Mouse (Mus musculus) left cerebral cortex, postnatal 14 days (tissue): ENCODE measurements around the gene Mast3. TPM values are rescaled to one million over a fixed set of nuclear protein-coding genes. Genes with fewer than 3 reads are reported as not detected.

Experiments used
- DNase-seq, 2 experiments: peaks; one replicate each; pipeline ENCODE4 v3.0.0; 2021 to 2022; ENCODE audit warnings: low spot score in 2 of 2, mixed read lengths in 1 of 2
- intact Hi-C: fragments of 180-260 bp; cut with DNase I; formaldehyde crosslinking; loops from one replicate; pipeline ENCODE4 v1.15.1; 2025
- total RNA-seq, 2 experiments: library from RNA; stranded (reverse); gene quantifications; 2 replicates each; pipeline ENCODE4 v1.2.3; 2021

Gene Mast3
- total RNA-seq, 2 experiments from 2014 or later, result 176 to 185 TPM

DNA sequence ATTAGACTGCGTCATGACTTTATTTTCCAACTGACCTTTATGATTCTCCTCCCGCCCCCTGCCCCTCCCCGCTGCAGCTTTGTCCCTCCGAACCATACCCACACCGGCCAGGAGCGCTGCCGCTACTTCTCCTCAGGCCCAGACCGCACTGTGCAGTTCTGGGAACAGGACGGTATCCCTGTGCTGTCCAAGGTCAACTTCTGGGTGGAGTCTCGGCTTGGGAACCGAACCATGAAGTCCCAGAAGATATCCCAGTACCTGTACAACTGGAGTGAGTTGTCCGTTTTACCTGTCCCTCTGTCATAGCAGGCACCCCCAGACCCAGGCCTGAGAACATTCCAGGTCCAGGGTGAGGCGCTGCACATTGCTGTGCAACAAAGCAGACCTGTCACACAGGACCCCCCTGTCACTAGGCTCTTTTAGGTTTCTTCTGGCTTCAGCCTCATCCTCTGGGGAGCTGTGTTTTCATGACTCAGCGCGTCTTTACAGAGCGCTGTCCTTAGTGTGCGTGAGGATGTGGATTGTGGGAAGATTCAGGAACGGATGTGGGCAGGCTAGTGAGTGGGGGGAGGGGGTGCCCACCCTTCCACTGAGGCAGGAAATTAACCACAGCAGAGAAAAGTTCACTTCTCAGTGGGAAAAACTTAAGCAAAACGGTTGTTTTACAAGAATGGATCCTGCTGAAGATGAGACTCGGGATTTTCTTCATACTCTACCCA lies 6.3 kb upstream of the Mast3 start:
- DNase-seq, result no peak
- intact Hi-C loops, result no loop called here

DNA sequence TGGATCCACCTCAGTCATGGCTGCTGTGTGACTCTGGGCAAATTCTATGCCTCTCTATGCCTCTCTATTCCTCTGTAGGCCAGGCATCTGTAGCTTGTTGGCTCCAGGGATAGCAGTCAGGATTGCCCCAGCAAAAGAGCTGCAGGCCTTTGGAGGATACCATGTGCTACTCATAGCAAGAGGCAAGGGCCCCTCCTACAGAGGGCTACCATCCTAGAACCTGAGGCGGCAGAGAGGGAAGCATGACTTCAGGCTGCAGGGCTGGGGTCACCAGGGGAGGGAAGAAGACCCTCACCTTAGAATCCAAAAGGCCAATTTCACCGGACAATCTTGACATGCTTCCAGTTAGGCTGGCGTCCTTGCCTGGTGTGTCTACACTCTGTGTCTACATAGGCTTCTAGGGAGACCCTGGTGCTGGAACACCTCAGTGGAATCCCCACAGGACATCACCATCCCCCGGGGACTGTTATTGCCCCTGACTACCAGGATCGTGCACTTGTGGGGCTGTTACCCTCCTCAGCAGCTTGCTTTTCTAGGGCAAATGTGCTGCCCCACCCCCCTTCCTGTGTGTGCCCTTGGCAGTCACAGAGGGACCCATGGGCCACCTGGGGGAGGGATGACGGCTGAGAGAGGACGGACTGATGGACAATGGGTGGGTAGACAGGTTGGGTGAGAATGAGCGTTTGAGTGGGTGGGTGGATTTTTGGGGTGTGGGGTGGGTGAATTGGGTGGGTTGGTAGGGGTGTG lies 4.3 kb upstream of the Mast3 start:
- DNase-seq, result no peak
- intact Hi-C loops, result no loop called here

DNA sequence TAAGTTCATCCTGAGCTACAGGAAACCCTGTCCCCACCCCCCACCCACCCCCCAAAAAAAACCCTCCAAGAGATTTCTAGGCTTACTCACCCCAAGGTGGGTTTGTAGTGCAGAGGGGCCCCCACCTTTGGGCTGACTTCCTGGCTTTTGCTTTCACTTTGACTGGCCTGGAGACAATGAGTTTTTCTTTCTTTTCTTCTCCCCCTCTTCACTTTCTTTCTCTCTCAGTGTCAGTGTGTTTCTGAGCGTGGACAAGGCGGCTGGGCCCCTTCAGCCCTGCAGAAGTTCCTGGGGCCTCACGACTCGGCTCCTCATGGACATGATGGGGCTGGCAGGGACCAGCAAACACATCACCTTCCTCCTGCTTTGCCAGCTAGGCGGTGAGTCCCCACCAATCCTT lies 3.4 kb upstream of the Mast3 start, which contains the start of gene Il12rb1:
Il12rb1 (plus strand) TSS at position 211 of the 400 bp plus-strand sequence.
- intact Hi-C loops, result no loop called here
- no peak for DNase-seq

DNA sequence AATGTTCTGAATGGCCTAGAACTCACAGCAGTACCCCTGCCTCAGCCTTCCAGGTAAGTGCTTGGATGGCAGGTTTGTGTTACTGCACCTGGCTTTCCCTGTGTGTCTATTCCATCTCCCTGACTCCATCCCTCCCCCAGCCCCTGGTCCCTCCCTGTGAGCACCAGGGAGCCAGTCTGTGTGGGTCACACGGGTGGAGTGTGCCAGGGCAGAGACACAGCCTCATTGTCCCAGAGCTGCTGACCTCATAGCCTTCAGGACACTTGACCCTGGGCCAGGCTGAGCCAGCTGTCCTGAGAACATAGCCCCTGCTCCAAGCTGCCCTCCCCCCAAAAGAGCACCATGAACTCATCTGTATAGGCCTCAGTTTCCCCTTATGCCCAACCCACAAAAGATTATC lies 2.5 kb upstream of the Mast3 start:
- intact Hi-C loops, result no loop called here
- DNase-seq, result no peak

DNA sequence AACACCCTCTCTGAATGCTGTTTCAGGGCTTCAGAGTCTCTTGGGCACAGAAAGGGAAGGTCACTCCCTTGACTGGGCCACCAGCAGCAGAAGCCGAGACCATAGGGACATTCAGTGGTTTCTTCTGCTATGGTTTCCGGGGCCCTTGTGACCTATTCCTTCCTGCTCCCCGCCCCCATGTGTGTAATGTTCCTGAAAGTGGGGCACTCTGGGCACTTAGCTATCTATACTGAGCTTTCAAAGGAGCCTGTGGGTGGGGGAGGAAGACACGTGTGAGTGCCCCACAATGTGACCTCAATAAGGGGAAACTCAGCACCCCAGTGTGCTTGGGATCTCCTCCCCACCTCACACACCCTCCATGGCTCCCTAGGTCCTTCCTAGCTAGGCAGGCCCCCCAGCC lies 1.7 kb upstream of the Mast3 start:
- DNase-seq, result no peak
- intact Hi-C loops, result no loop called here

DNA sequence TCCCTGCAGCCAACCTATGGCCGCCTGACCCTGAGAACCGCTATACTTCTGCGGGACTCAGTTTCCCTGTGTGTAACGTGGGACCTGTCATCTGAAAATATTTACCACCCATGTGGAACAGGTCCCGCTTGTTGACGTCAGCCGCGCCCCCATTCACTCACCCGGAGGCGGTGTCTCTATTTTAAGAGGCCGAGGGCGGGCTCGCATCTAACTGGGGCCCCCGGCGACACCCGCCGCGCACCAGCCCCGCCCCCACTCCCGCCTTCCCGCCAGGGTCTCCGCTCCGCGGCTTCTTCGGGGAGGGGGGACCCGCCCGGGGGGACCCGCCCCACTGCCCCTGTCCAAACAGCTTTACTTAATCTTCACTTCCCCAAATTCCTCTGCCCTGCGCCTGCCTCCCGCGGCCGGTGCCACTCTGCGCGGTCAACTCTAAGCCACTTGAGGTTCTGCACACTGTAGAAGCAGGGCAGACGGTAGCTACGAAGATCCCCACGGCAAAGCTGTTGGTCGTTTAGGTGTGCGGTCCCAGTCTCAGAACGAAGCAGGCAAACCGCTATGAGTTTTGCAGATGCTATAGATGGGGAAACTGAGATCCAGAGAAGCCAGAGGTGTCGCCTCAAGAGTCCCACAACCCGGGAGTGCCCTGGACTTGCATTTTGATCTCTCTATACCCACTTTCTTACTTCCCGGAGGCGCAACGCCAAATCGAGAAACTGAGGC lies 933 bp downstream of the Mast3 start:
- DNase-seq, result peak in 1 of 2 experiments; percentile 75
- intact Hi-C loops, result no loop called here

DNA sequence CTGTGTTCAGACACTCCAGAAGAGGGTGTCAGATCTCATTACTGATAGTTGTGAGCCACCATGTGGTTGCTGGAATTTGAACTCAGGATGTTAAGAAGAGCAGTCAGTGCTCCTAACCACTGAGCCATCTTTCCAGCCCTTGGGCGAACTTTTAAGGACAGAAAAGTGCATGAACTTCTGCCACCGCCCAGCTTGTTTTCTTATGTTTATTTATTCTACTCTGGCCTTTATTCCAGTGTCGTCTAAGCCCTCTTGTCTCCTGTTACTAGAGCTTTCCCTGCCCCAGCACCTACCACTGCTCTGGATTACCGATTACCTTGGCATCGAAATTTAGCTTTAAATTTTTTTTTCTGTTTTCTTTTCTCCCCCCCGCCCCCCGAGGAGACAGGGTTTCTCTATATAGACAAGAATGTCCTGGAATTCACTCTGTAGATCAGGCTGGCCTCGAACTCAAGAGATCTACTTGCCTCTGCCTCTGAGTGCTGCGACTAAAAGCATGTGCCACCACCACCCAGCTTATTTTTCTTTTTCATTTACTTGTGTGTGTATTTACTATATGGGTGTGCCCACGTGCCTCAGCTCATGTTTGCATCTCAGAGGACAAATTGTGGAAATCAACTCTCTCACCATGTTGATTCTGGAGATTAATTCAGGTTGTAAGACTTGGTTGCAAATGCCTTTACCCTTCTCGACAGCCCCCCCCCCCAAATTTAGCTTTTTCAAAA lies 1.9 kb downstream of the Mast3 start:
- intact Hi-C loops, result no loop called here
- no peak for DNase-seq

DNA sequence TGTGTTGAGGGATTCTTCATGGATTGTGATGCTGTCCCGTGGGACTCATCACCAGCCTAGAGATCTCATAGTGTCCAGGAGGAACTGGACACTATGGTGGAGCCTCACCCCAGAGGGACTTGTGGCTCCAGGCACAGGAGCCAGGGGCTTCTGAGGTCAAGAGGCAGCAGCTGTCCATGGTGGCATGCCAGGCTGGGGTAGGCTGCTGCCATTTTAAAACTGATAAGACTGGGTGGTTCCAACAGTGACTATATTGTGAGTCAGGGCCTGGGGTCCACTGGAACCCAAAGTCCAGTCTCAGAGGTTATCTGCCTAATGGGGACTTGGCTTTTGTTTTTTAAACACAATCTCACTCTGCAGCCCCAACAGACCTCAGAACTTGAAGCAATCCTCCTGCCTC lies 3.0 kb downstream of the Mast3 start:
- DNase-seq, result no peak
- intact Hi-C loops, result no loop called here

DNA sequence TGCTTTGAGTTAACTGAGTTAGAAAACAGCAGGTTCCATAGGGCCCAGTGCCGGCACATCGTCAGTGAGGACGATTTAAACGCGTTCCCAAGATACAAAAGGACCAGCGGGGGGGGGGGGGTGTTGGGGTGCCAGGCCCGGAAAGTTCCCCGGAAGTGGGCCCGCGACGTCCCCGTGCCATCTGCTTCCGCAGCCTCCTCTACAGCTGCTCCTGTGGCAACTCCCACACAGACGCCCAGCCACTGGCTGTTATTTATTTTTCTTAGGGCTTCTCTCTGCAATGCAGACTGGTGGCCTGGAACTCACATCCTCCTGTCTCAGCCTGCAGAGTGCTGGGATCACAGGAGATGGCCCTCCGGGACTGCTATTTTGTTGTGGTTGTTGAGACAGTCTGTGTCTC lies 3.7 kb downstream of the Mast3 start:
- DNase-seq, result peak; percentile 77 to 79
- intact Hi-C loops, result no loop called here

DNA sequence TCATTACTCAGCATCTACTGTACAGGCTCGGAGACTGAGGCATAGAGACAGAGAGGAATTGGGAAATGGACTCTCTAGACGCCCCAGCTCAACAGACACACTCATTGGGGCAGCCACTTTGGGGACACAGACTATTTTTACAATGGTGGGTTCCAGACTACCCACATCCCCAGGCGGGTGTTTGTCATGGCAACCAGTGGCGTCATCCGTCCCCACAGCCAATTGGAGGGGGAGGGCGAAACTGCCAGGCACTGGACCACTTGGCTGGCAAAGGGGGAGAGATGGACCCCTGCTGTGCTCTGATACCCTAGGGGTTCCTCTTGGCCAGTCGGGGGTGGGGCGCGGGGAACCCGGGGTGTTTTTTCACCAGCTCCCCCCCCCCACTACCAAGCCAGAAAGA lies 4.2 kb downstream of the Mast3 start:
- DNase-seq, result peak; percentile 70 to 76
- intact Hi-C loops, result no loop called here

DNA sequence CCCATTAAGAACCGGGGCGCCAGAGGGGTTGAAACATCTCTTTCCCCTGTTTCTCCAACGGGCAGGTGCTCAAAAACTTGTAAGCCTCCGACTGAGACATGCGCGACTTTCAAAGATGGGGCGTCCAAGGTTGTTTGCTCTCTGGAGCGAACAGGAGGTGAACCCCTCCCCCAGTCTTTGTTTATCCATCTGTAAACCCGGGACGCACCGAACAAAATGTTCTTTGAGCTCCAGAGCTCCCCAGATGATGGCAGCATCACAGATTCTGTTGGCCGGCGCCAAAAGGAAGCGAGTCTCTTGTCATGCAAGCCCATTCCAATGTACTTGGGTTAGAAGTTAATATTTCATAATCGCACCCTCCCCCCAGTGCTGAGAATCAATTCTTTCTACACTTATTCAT lies 6.6 kb downstream of the Mast3 start:
- peak in 1 of 2 experiments; percentile 83 for DNase-seq
- intact Hi-C loops, result no loop called here

DNA sequence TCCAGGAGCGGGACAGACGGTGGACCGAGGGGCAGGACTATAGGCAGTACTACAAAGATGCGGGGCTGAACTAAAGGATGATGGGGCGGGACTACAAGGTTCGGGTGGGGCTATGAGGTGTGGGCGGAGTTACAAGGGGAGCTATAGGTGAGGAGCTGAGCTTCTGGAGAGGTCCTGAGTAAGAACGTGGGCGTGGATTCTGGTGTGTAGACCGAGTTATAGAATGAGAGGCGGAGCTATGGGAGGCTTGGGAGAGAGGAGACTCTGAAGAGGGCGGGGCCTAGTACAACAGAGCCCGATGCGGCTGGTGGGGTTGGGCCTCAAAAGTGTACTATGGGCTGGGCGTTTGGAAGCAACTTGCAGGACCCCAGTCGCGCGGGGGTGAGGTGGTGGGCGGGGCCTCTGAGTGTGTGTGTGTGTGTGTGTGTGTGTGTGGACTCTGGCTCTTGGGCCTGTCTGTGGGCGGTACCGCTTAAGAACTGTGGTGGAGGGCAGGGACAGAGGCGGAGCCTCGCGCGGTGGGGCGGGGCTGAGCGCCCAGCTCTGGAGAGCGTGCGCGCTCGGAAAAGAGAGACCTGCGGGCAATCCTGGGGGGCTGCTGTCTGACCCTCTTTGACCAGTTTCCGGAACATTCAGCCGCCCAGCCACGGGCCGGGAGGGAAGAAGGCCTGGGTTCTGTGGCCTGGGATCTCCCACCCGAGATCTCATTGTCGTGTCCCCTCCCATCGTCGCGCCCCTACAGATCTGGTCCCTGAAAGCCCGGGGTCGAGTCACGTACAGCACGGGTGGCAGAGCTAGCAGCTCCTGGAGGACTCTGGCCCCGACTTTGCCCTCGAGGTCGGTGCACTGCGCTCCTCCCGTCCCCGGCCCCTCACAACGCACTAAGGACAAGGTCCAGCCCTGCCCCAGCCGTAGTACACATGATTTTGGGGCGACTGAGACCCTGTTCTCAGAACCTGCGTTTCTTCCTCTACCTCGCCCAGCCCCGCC lies 7.5 kb downstream of the Mast3 start:
- DNase-seq, result peak; percentile 88 to 92
- intact Hi-C loops, result no loop called here

DNA sequence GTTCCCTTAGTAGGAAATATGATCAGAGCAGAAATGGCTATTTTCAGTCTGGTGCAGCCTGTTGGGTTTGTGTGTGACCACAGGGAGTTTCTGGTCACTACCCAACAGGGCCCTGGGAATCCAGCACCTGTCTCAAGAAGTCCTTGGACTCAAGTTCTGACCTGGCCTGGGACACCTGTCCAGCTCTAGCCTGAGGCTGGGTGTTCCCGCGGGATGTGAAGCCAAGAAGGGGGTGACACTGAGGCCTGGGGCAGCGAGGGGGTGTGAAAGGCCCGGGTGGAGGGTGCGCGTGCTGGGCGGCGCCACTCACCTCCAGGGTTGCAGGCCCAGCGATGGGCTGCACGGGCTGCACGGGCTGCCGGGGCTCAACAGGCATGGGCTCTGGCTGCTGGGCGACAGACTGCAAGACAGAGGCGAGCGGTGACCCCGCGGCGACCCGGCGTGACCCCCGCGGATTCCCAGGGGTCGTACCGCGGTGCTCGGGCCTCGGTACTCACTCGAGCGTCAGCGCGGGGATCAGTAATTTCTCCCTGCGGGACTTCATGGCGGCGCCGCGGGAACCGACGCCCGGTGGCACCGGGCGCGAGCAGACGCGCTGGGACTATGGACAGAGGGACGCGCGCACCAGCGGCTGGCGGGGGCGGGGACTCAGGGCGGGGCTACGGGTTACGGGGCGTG lies 8.3 kb downstream of the Mast3 start:
- intact Hi-C loops, result no loop called here
- DNase-seq, result no peak

DNA sequence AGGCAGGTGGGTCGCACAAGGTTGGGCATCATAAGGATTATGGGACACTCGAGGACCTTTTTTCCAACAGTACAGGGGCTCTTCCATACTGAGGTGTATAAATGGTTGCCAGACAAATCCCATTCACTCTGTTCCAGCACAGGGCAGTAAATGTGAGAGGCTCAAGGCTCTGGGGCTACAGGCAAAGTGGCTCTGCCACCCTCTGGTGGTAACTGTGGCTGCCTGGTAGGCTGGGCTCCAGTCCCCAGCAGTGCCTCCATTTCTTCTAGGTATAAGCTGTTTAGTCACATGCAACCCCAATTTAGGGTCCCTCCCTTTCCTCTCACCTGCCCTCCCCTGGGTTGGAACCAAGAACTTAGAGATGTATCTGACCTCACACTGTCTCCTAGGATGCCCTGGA lies 9.5 kb downstream of the Mast3 start:
- no peak for DNase-seq
- intact Hi-C loops, result no loop called here

DNA sequence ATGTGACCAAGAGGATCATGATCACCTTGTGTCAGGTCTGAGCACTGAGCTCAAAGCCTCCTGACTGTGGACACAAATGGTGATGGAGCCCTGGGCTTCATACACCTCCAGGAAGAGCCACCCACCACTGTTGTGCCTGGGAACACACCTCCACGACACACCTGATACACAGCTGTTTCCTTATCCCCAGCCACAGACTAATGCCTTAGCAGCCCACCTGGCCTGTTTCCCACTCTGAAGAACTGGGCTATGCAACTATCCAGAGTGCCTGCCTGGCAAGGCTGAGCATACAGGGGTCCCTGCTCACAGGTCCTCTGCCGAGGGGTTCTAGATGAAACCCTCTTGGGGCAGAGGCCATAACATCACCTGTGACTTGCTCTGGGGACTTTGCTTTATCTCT lies 10.6 kb downstream of the Mast3 start:
- intact Hi-C loops, result no loop called here
- no peak for DNase-seq

DNA sequence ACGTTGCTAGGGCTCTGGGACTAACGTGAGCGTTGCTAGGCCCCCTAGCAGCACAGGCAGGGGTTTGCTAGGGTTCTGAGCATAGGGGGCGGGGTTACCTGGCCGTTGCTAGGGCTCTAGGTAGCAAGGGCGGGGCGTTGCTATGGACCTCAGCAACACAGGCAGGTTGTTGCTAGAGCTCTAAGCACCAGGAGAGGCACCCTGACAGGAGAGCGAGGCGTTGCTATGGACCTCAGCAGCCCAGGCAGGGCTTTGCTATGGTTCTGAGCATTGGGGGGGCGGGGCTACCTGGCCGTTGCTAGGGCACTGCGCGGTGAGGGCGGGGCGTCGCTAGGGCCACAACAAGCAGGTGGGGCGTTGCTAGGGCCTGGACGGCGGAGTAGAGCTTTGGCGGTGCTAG lies 12.2 kb downstream of the Mast3 start:
- intact Hi-C loops, result no loop called here
- DNase-seq, result peak in 1 of 2 experiments; percentile 88

DNA sequence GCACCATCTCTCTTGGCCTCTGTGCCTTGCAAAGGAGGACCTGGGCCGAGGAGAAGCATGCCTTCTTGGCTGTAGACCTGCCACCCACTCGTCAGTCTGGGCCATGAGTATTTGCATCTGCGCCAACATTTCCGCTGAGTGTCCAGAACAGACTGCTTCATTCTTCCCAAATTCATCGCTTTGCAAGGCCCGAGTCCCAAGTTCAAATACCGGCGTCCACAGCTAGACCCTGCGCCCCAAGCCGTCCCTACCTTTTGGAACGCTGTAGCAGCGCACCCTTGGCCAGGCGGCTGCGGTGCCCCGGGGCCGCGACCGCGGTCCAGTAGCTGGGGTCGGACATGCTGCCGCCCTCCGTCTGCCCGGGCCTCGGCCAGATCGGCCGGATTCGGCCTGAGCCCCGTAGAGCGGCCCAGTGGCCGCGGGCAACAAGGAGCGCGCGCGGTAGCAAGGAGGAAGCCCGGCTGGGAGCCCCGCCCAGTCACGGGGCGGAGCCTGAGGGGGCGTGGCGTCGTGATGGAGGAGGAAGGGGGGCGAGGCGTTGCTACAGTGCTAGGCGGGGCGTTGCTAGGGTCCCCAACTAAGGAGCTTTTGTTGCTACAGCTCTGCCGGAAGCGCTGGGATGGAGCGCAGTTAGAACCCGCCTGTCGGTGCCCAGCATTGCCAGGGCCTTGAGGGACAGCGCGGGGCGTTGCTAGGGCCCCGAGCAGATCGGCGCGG lies 12.7 kb downstream of the Mast3 start:
- intact Hi-C loops, result no loop called here
- peak; percentile 97 to 98 for DNase-seq
